Mouse (Mus musculus) brain, embryonic 14.5 days (tissue): ENCODE data around the gene Nr0b2.

ENCODE experiments used
- CTCF ChIP-seq: fragments of 200-500 bp; IDR thresholded peaks from 2 replicates; pipeline ENCODE4 v1.5.1; 2012; ENCODE audit warnings: inconsistent platforms, mild to moderate bottlenecking, moderate library complexity, borderline replicate concordance; ENCODE audit not compliant: insufficient read depth, insufficient read length; ENCODE audit errors: extremely low read depth
- POLR2A ChIP-seq: fragments of 200-500 bp; IDR thresholded peaks from 2 replicates; pipeline ENCODE4 v1.6.1; 2012; ENCODE audit warnings: mild to moderate bottlenecking, inconsistent platforms, borderline replicate concordance; ENCODE audit not compliant: poor library complexity, insufficient read depth, insufficient read length, severe bottlenecking; ENCODE audit errors: extremely low read depth

DNA sequence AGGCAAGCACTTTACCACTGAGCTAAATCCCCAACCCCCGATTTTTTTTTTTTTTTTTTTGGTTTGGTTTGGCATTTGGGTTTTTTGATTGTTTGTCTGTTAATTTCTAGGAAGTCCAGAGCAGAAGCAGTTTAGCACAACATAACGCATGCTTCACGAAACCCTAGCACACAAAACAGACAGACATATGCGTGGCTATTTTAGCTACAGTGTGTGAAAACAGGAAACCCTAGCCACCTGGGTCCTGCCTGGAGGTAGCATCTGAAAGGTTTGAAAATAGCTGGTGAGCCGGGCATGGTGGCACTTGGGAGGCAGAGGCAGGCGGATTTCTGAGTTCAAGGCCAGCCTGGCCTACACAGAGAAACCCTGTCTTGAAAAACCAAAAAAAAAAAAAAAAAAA, 42.9 kb downstream of the Nr0b2 start:
- TF ChIP-seq POLR2A (no peak), CTCF (no peak)
